Mouse (Mus musculus) neural tube, embryonic 15.5 days (tissue): ENCODE measurements around the gene Cux1. TPM values are rescaled to one million over a fixed set of nuclear protein-coding genes. Genes with fewer than 3 reads are reported as not detected.

Experiments
- ATAC-seq: fragments of 200-750 bp; cut with Nextera tagmentation; 2 replicates; pipeline ENCODE4 v1.8.0; 2017; ENCODE audit warnings: mild to moderate bottlenecking, moderate TSS enrichment, moderate library complexity; ENCODE audit not compliant: low FRiP score
- H3K27ac ChIP-seq: fragments of 300-500 bp; sonication (generic); replicated peaks from 2 replicates; pipeline ENCODE4 v1.5.1; 2015; ENCODE audit warnings: mild to moderate bottlenecking, inconsistent platforms
- H3K27me3 ChIP-seq: fragments of 300-500 bp; sonication (generic); replicated peaks from 2 replicates; pipeline ENCODE4 v1.6.1; 2015; ENCODE audit warnings: inconsistent platforms
- H3K36me3 ChIP-seq: fragments of 300-500 bp; sonication (generic); 2 replicates; pipeline ENCODE4 v1.6.1; 2015; ENCODE audit warnings: inconsistent platforms
- H3K4me1 ChIP-seq: fragments of 300-500 bp; sonication (generic); 2 replicates; pipeline ENCODE4 v1.6.1; 2015; ENCODE audit warnings: inconsistent platforms
- H3K4me2 ChIP-seq: fragments of 300-500 bp; sonication (generic); 2 replicates; pipeline ENCODE4 v1.6.1; 2015; ENCODE audit warnings: inconsistent platforms, mild to moderate bottlenecking, moderate library complexity
- H3K4me3 ChIP-seq: fragments of 300-500 bp; sonication (generic); replicated peaks from 2 replicates; pipeline ENCODE4 v1.5.1; 2015; ENCODE audit warnings: mild to moderate bottlenecking, inconsistent platforms
- H3K9ac ChIP-seq: fragments of 300-500 bp; sonication (generic); replicated peaks from 2 replicates; pipeline ENCODE4 v1.6.1; 2015; ENCODE audit warnings: mild to moderate bottlenecking, inconsistent platforms
- H3K9me3 ChIP-seq: fragments of 300-500 bp; sonication (generic); replicated peaks from 2 replicates; pipeline ENCODE4 v1.6.1; 2016; ENCODE audit warnings: inconsistent platforms
- WGBS: fragments of 180-500 bp; shearing (Covaris S2); methylation state at CpG from one replicate; pipeline ENCODE4 v1.1.7; 2015; ENCODE audit warnings: mixed read lengths; 5-methylcytosine and 5-hydroxymethylcytosine counted together
- polyA plus RNA-seq: library from polyadenylated mRNA; unstranded; fragments of >200 nt; fragmentation: Nextera tagmentation; extraction: Ambion mirVana; gene quantifications from 2 replicates; pipeline ENCODE4 v1.2.1, GENCODE M21; 2015

Cux1 gene
- polyA plus RNA-seq, 1 experiment from 2014 or later: 87.8 TPM

DNA sequence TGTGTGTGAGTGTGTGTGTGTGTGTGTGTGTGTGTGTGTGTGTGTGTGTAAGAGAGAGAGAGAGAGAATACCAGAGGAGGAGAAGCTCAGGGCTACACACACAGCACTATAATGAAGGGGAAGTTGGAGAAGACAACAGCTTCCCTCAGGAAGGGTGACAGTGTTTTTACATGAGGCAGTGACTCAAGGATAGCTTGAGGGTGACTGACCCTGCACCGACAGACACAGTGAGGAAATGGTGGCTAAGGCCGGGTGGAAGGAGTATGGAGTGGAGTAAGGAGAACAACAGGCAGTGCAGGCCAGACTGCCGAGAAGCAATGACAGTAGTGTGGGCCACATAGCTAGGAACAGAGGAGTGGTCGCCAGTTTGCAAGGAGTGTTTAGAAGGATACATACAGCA, 137.6 kb downstream of the Cux1 start:
- H3K27ac ChIP-seq: no peak overlapping the region
- ATAC-seq: no peak
- 73% methylated on average over 4 of the region's 4 CpGs for WGBS

DNA sequence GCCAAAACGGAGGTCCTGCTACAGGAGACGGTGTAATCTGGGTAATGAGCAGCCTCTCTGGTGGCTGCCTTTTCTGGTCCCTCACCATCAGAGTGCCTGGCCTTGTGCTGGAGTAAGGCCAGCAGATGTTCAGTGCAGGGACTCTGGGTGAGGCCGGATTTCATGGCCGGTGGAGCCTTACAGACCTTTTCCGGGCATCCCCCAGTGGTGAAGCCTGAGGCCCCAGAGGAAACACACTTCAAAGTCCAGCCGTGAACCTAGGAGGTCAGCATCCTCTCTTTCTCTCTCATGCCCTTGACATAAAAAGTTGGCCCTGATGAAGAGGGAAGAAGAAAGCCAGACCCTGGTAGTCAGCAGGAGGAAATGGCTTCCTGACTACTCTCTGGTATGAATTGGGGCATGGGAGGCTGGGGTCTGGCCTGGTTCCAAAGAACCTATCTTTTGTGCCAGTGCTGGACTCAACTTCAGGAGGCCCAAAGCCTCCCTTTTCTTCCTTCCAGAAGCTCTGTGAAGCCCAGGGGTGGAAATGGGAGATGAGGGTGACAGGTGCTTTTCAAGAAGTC, 138.7 kb downstream of the Cux1 start:
- 53% methylated on average over 6 of the region's 6 CpGs for WGBS
- Histone ChIP-seq H3K4me3 (no peak overlapping the region), H3K27ac (peak overlapping the region; percentile 57), H3K4me1 (peaks cover 26% of the 10 kb centered on the region), H3K4me2 (0 out of 2 replicates have a peak overlapping the region, but pooled peaks have one; percentile 2), H3K9me3 (no peaks in the 10 kb centered on the region), H3K27me3 (no peaks in the 10 kb centered on the region), H3K9ac (no peak overlapping the region), H3K36me3 (no peaks in the 10 kb centered on the region)
- ATAC-seq: no peak

More for the DNA sequence above, 137.6 kb downstream of the Cux1 start:
- Histone ChIP-seq H3K4me1 (peaks cover 35% of the 10 kb centered on the region), H3K9ac (no peak overlapping the region), H3K9me3 (no peaks in the 10 kb centered on the region), H3K27me3 (no peaks in the 10 kb centered on the region), H3K4me2 (no peak overlapping the region), H3K36me3 (no peaks in the 10 kb centered on the region), H3K4me3 (no peak overlapping the region)

DNA sequence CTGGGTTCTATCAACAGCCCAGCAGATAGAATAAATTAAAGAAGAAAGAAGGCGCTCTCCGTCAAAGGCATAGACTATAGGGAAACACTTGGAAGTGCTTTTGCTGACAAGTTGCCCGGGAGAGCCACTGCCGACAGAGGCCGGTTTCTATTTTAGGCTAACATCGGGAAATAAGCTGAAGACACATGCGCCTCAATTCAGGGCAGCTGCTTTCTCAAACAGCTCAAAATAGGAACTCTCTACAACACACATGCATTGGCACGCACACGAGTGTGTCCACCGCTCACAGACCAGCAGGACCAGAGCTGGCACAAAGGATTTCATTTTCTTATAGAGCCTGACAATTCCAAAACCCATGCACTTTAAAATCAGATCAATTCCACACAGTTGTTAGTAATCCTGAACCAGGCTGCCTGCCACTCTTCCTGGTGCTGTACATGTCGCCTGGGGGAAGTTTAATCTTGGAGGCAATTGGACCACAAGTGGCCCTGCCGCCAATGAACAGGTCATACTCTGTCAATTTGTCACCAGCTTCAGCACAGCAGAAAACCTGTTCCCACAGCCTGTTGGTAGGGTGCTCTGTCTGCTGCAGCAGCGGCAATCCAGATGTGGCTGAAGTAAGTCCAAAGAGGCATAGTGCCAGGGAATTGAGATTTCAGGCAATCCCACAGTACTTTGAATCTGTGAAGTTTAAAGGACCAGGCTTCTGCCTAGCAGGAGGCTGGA, 139.4 kb downstream of the Cux1 start:
- Histone ChIP-seq H3K27ac (peak overlapping the region; percentile 57), H3K36me3 (no peaks in the 10 kb centered on the region), H3K4me3 (no peak overlapping the region), H3K9ac (no peak overlapping the region), H3K4me2 (0 out of 2 replicates have a peak overlapping the region, but pooled peaks have one; percentile 2), H3K9me3 (no peaks in the 10 kb centered on the region), H3K27me3 (no peaks in the 10 kb centered on the region), H3K4me1 (peaks cover 26% of the 10 kb centered on the region)
- 44% methylated on average over 13 of the region's 13 CpGs for WGBS
- ATAC-seq: no peak

DNA sequence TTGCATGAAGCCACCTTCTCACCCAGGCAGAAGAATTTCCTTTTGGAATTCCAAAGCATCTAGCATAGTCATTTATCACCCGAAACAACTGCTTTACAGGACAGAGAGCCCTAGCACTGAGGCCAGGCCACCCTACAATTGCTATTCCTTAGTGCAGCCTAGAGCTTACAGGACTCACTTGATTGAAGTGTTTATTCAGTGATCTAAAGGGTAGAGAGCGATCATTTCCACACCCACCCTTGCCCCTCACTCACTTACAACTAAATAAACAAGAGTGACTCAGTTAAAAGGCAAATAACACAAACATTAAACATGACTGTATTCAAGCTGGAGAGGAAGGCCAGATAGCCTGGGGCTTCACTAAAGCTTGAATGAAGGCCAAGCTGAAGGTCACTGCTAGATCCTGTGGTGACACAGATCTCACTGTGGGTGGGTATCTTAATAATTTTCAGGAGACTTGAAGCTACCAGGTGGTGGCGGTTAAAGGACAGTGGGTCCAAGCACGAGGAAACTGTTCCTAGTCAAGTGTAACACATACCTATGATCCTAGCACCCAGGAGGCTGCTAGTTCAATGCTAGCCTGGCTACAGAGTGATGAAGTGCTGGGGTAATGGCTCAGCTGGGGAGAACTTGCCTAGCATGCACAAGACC, 140.0 kb downstream of the Cux1 start:
- no peaks in the 10 kb centered on the region for H3K9me3 ChIP-seq
- no peak for ATAC-seq
- H3K27me3 ChIP-seq: no peaks in the 10 kb centered on the region
- H3K4me2 ChIP-seq: no peak overlapping the region
- peaks cover 26% of the 10 kb centered on the region for H3K4me1 ChIP-seq
- 54% methylated on average over 4 of the region's 4 CpGs for WGBS
- no peak overlapping the region for H3K9ac ChIP-seq
- no peak overlapping the region for H3K4me3 ChIP-seq
- H3K27ac ChIP-seq: peak overlapping the region; percentile 57
- no peaks in the 10 kb centered on the region for H3K36me3 ChIP-seq

DNA sequence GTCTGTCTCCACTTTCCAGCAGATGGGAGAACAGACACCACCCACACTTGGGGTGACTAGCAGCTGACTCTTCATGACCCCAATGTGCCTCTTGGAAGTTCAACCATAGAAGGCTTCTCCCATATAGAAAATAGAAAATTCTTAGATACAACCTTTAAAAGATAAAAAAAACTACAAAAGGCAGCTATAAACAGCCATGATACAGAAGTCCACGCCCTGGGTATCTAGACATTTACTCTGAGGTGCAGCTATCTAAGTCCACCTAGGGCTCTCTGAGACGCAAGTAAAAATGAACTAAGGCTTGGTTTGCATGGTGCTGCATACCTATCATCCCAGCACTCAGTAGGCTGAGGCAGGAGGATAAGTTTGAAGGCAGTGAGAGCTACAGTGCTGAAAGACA, 144.3 kb downstream of the Cux1 start:
- no peaks in the 10 kb centered on the region for H3K36me3 ChIP-seq

DNA sequence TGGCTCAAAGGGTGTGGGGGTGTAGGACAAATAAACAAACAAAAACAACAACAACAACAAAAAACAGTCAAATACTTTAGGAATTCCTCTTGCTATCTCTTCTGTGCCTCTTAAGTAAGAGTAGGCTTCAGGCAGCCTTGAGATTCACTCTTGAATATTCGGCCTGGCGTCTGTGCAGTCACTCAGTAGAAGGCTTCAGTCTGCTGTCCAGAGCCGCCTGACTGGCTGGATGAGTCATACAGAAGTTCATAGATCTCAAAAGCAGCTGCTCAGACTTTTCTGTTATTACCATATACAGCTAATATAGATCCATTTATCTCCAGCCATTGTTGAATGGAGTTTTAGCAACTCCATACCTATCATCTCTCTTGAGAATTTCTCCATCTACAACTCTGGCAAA, 145.4 kb downstream of the Cux1 start:
- no peaks in the 10 kb centered on the region for H3K36me3 ChIP-seq
- no peak overlapping the region for H3K9ac ChIP-seq
- peaks cover 1% of the 10 kb centered on the region; the same call in 1 of the 2 replicates for H3K4me1 ChIP-seq
- no peaks in the 10 kb centered on the region for H3K9me3 ChIP-seq
- WGBS: 92% methylated on average over 3 of the region's 3 CpGs
- H3K4me2 ChIP-seq: no peak overlapping the region
- no peak for ATAC-seq
- H3K4me3 ChIP-seq: no peak overlapping the region
- no peak overlapping the region for H3K27ac ChIP-seq
- no peaks in the 10 kb centered on the region for H3K27me3 ChIP-seq

More for the DNA sequence above, 144.3 kb downstream of the Cux1 start:
- WGBS: 96% methylated on average over 2 of the region's 2 CpGs
- Histone ChIP-seq H3K4me3 (no peak overlapping the region), H3K9ac (no peak overlapping the region), H3K9me3 (no peaks in the 10 kb centered on the region), H3K27me3 (no peaks in the 10 kb centered on the region), H3K4me2 (no peak overlapping the region), H3K27ac (no peak overlapping the region), H3K4me1 (peaks cover 12% of the 10 kb centered on the region)
- no peak for ATAC-seq

DNA sequence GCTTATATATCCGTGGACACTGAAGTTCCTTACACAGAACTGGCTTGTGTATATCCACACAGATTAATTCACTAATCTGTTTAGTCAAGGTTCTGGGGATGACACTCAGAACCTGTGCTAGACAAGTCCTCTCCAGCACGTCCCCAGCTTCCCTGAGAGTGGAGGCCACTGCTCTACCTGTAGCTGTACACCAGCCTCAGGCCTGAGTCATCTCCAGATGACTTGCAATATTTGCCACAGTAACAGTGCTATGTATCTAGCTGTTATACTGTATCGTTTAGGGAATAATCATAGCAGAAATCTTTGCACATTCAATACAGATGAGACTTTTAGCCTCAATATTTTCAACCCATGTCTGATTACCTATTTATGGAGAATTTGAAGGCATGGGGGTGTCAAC, 146.0 kb downstream of the Cux1 start:
- H3K9ac ChIP-seq: no peak overlapping the region
- H3K4me3 ChIP-seq: no peak overlapping the region
- no peak for ATAC-seq
- no peaks in the 10 kb centered on the region for H3K36me3 ChIP-seq
- H3K9me3 ChIP-seq: no peaks in the 10 kb centered on the region
- 93% methylated on average over 3 of the region's 3 CpGs for WGBS
- H3K4me1 ChIP-seq: no peaks in the 10 kb centered on the region
- H3K27me3 ChIP-seq: no peaks in the 10 kb centered on the region
- no peak overlapping the region for H3K27ac ChIP-seq
- no peak overlapping the region for H3K4me2 ChIP-seq

DNA sequence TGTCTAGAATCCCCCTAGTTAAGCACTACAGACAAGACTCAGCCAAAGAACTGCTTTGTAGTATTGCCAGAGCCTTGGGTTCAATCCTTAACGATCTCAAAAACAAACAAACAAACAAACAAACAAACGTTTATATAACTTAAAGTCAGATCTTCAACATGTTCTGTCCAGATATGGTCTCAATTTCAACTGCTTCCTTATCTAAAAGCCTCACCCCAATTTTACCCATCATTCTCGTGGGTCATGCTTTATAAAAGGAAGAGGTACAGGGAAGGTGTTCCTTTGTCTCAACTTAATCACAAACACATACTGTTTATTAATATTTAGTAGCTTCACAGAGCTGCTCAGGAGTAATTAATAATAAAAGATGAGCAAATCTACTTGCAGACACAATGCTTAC, 146.9 kb downstream of the Cux1 start:
- no peak for ATAC-seq
- 93% methylated on average over 3 of the region's 3 CpGs for WGBS
- H3K27ac ChIP-seq: no peak overlapping the region

DNA sequence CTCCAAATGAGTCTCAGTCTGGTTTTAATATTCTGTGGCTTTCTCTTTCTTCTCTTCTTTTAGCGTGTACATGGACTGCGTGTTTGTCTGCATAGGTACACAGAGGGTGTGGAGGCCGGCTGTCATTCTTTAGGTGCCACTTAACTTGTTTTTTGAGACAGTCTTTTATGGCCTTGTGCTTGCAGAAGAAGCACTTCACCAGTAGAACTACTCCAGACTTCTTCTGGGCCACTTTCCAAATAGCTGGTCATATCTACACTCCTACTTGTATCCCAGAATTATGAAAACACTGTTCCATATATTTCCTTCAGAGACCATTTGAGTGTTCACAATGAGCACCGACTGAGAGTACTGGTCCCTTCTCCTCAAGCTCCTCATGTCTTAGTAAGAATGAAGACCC, 149.4 kb downstream of the Cux1 start:
- Histone ChIP-seq H3K4me1 (peaks cover 5% of the 10 kb centered on the region; the same call in 1 of the 2 replicates), H3K9ac (no peak overlapping the region), H3K27me3 (no peaks in the 10 kb centered on the region), H3K9me3 (no peaks in the 10 kb centered on the region), H3K4me3 (no peak overlapping the region), H3K36me3 (no peaks in the 10 kb centered on the region), H3K4me2 (no peak overlapping the region), H3K27ac (no peak overlapping the region)
- no peak for ATAC-seq
- WGBS: 97% methylated on average over 4 of the region's 4 CpGs

More for the DNA sequence above, 146.9 kb downstream of the Cux1 start:
- Histone ChIP-seq H3K4me2 (no peak overlapping the region), H3K9ac (no peak overlapping the region), H3K27me3 (no peaks in the 10 kb centered on the region), H3K4me1 (peaks cover 5% of the 10 kb centered on the region; the same call in 1 of the 2 replicates), H3K4me3 (no peak overlapping the region), H3K36me3 (no peaks in the 10 kb centered on the region), H3K9me3 (no peaks in the 10 kb centered on the region)

DNA sequence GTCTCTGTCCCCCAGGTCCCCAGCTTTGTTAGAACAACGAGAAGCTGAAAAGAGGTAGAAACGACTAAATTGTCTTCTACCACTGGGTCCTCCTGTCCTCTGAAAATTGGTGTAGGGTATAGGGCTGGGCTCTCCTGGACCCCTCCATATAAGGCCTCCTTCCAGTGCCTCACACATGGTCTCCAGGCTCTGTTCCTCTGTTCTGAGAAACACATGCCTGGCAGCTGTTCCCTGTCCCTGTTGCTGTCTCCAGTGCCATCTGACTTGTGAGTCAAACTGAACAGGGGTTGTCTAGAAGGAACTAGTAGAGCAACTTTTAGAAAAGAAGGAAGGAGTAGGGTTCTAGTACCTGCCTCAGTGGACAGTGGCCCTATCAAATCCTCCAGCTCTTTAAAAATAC, 152.8 kb downstream of the Cux1 start:
- peaks cover 5% of the 10 kb centered on the region; the same call in 1 of the 2 replicates for H3K4me1 ChIP-seq
- no peak for ATAC-seq
- WGBS: 73% methylated on average over 2 of the region's 2 CpGs

DNA sequence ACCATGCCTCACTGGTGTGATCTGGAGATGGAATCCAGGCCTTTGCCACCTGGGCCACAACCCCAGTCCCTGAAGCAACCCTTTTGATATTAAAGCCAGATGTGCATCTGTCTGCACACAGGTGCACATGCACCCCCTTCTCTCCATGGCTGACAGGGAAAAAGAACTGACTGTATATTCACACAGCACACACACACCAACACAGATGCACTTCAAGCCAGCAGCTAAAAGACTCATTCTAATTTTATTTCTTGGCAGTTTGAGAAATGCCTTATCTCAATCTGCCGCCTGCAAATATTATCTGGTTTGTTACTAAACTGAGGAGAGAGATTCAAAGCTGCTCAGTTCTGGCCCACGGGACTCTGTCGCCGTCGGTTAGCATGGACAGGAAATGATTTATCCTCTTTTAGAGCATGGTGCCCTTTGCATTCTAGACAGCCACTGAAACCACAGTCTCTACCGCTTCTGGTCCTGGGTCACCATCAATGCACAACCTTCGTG, 156.6 kb downstream of the Cux1 start:
- H3K36me3 ChIP-seq: 0 out of 2 replicates have a peak, but pooled peaks cover 3% of the 10 kb centered on the region
- no peak overlapping the region for H3K27ac ChIP-seq
- no peak overlapping the region for H3K9ac ChIP-seq
- ATAC-seq: no peak
- peaks cover 3% of the 10 kb centered on the region; the same call in 1 of the 2 replicates for H3K4me1 ChIP-seq
- no peaks in the 10 kb centered on the region for H3K27me3 ChIP-seq
- H3K4me3 ChIP-seq: no peak overlapping the region
- no peak overlapping the region for H3K4me2 ChIP-seq
- WGBS: 59% methylated on average over 7 of the region's 7 CpGs
- H3K9me3 ChIP-seq: no peaks in the 10 kb centered on the region

More for the DNA sequence above, 152.8 kb downstream of the Cux1 start:
- Histone ChIP-seq H3K36me3 (no peaks in the 10 kb centered on the region), H3K9me3 (no peaks in the 10 kb centered on the region), H3K9ac (no peak overlapping the region), H3K4me3 (no peak overlapping the region), H3K27me3 (no peaks in the 10 kb centered on the region), H3K27ac (no peak overlapping the region), H3K4me2 (no peak overlapping the region)
